Mouse (Mus musculus) liver, embryonic 13.5 days (tissue): Measurements from ENCODE around the gene Ppm1n. TPM values are rescaled to one million over a fixed set of nuclear protein-coding genes. Genes with fewer than 3 reads are reported as not detected.

Source experiments
- ATAC-seq: fragments of 200-750 bp; cut with Nextera tagmentation; 2 replicates; pipeline ENCODE4 v1.8.0; 2017; ENCODE audit warnings: low read depth, mild to moderate bottlenecking, moderate number of reproducible peaks, moderate library complexity
- DNase-seq: peaks from one replicate; pipeline ENCODE4 v3.0.0; 2022
- H3K27ac ChIP-seq: fragments of 300-500 bp; sonication (generic); 2 replicates; pipeline ENCODE4 v1.5.1; 2015; ENCODE audit warnings: moderate library complexity, mild to moderate bottlenecking, inconsistent platforms
- H3K27me3 ChIP-seq: fragments of 300-500 bp; sonication (generic); 2 replicates; pipeline ENCODE4 v1.6.1; 2015; ENCODE audit warnings: mild to moderate bottlenecking, inconsistent platforms
- H3K36me3 ChIP-seq: fragments of 300-500 bp; sonication (generic); 2 replicates; pipeline ENCODE4 v1.6.1; 2015; ENCODE audit warnings: mild to moderate bottlenecking, inconsistent platforms
- H3K4me1 ChIP-seq: fragments of 300-500 bp; sonication (generic); replicated peaks from 2 replicates; pipeline ENCODE4 v1.6.1; 2015; ENCODE audit warnings: inconsistent platforms
- H3K4me2 ChIP-seq: fragments of 300-500 bp; sonication (generic); 2 replicates; pipeline ENCODE4 v1.6.1; 2015; ENCODE audit warnings: inconsistent platforms, mild to moderate bottlenecking, moderate library complexity
- H3K4me3 ChIP-seq: fragments of 300-500 bp; sonication (generic); replicated peaks from 2 replicates; pipeline ENCODE4 v1.5.1; 2015; ENCODE audit warnings: mild to moderate bottlenecking, inconsistent platforms
- H3K9ac ChIP-seq: fragments of 300-500 bp; sonication (generic); 2 replicates; pipeline ENCODE4 v1.6.1; 2015; ENCODE audit warnings: mild to moderate bottlenecking, inconsistent platforms
- H3K9me3 ChIP-seq: fragments of 300-500 bp; sonication (generic); replicated peaks from 2 replicates; pipeline ENCODE4 v1.6.1; 2016; ENCODE audit warnings: inconsistent platforms
- WGBS: fragments of 180-500 bp; shearing (Covaris S2); methylation state at CpG from one replicate; pipeline ENCODE4 v1.1.7; 2015; ENCODE audit not compliant: insufficient replicate concordance; 5-methylcytosine and 5-hydroxymethylcytosine counted together
- polyA plus RNA-seq: library from polyadenylated mRNA; unstranded; fragments of >200 nt; fragmentation: Nextera tagmentation; extraction: Ambion mirVana; gene quantifications from 2 replicates; pipeline ENCODE4 v1.2.1, GENCODE M21; 2015

Ppm1n gene
- polyA plus RNA-seq, 1 experiment from 2014 or later, result not detected

DNA sequence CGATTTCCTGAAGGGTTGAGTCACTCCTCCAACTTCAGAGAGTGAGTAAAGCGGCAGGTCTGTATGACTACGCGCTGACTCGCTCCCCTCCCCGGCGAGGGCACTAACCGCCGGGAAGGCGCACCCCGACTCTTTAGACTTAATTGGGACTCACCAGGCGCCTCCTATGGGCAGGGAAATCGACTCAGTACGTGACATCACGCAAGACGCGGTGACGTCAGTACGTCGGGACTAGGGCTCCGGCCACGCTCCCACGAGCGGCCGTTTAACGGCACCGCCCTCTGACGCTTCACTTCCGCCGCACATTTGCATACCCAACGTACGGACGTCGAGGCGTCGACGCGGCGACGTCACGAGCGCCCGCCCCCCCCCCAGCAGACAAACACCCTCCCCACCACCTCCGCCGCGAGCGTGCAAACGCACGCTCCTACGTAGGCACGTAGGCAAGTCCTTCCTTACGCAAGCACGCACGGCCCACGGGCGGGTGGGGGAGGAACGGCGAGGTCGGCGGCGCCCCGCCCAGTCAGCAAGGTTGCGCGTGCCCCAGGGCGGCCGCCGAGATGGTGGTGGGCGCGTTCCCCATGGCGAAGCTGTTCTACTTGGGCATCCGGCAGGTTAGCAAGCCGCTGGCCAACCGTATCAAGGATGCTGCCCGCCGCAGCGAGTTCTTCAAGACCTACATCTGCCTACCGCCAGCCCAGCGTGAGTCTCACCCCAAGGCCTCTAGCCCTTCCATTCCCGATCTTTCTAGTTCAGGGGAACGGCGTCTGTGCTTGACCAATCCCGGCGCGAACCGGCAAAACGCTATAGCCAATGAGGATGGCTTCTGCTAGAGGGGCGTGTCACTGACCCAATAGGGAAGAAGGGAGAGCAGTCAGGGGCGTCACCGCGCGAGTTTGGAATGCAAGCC is 51.7 kb downstream of the Ppm1n start, which contains the start of gene Opa3:
Gene Opa3, plus strand, starts transcription at position 452 of the 910 bp plus-strand sequence.
- H3K4me1 ChIP-seq, result peaks cover 74% of the 10 kb centered on the region
- ATAC-seq (peak; percentile 84), DNase-seq (peak; percentile 99)
- no peaks in the 10 kb centered on the region for H3K27me3 ChIP-seq
- peak within 1 kb of the TSS; percentile 87 for H3K4me2 ChIP-seq
- H3K4me3 ChIP-seq, result peak within 1 kb of the TSS; percentile 76
- peak within 1 kb of the TSS; percentile 100 for H3K27ac ChIP-seq
- H3K9me3 ChIP-seq, result no peaks in the 10 kb centered on the region
- H3K9ac ChIP-seq, result peak within 1 kb of the TSS; percentile 90
- peaks cover 32% of the 10 kb centered on the region for H3K36me3 ChIP-seq
- under 1% methylated on average over 91 of the region's 91 CpGs for WGBS

DNA sequence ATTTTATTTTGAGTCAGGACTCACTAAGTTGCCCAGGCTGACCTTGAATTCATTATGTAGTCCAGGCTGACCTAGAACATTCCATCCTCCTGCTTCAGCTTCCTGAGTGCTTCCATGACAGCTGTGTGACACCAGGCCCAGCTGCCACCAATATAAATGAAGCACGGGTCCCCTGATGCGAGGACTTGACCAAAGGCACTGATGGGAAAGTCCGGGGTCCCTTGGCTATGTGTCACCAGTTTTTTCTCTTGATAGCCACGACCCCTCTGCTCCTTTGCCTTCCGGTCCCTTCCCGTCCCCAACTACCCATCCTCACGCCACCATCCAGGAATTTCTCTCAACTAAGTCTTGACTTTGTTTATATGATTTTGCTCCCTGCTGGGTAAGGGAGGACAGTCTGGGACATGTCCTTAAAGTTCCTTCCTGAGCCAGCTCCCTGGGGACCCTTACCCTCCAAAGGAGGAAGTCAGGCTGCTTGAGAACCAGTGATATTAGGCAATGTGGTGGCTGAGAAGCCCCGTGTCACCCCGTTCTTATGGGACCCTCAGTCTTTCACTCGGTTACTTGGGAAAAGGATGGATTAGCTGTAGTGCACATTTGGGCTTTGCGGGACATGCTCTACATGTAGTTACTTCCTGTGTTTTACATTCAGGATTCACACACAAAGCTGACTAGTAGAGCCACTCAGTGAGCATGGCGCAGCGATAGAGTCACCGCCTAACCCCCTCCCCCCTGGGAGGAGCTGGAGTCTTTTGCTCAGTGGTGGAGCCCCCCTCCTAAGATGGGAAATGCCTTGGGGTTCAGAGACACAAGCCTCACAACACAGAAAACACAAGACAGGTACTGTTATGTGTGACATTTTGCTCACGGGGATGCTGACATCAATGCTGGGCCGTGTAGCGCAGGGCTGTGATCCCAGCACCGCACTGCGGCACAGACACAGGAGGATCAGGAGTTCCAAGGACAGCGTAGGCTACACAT is 52.8 kb downstream of the Ppm1n start:
- 12% methylated on average over 20 of the region's 20 CpGs for WGBS
- peak overlapping the region; percentile 100 for H3K27ac ChIP-seq
- peaks cover 72% of the 10 kb centered on the region for H3K4me1 ChIP-seq
- H3K36me3 ChIP-seq, result peaks cover 26% of the 10 kb centered on the region
- ATAC-seq (peak; percentile 6; the same call in 1 of the 2 replicates), DNase-seq (no peak)
- H3K9me3 ChIP-seq, result no peaks in the 10 kb centered on the region
- H3K4me3 ChIP-seq, result peak overlapping the region; percentile 76
- H3K9ac ChIP-seq, result peak overlapping the region; percentile 90
- peak overlapping the region; percentile 87 for H3K4me2 ChIP-seq
- no peaks in the 10 kb centered on the region for H3K27me3 ChIP-seq

Other genes with a start within 250 kb of the Ppm1n start
- not detected in 2 replicates for gene Rsph6a, start 225.4 kb downstream of the Ppm1n start, polyA plus RNA-seq
- gene Dmwd, start 203.8 kb downstream of the Ppm1n start, polyA plus RNA-seq, result 3.2 and 4.2 TPM in 2 replicates
- gene Dmpk, start 196.2 kb downstream of the Ppm1n start, polyA plus RNA-seq, result 8.5 and 10.1 TPM in 2 replicates
- 0.67 and 0.82 TPM in 2 replicates for gene Six5, start 185.5 kb downstream of the Ppm1n start, polyA plus RNA-seq
- gene Gm4969, start 161.7 kb downstream of the Ppm1n start, polyA plus RNA-seq, result 0.17 and 0.30 TPM in 2 replicates
- 5.6 and 6.4 TPM in 2 replicates for gene Fbxo46, start 160.2 kb downstream of the Ppm1n start, polyA plus RNA-seq
- gene Qpctl, start 130.8 kb downstream of the Ppm1n start, polyA plus RNA-seq, result 4.0 and 4.3 TPM in 2 replicates
- gene Snrpd2, start 130.3 kb downstream of the Ppm1n start, polyA plus RNA-seq, result 85.9 and 89.4 TPM in 2 replicates
- gene Gipr, start 113.9 kb downstream of the Ppm1n start, polyA plus RNA-seq, result 0.17 and 0.28 TPM in 2 replicates
- 3.6 and 4.4 TPM in 2 replicates for gene Eml2, start 103.6 kb downstream of the Ppm1n start, polyA plus RNA-seq
- 0.31 and 0.48 TPM in 2 replicates for gene Gpr4, start 67.5 kb downstream of the Ppm1n start, polyA plus RNA-seq
- gene Opa3, start 51.7 kb downstream of the Ppm1n start, polyA plus RNA-seq, result 17.3 and 18.8 TPM in 2 replicates
- 45.6 and 46.7 TPM in 2 replicates for gene Vasp, start 8.2 kb downstream of the Ppm1n start, polyA plus RNA-seq
- 4.0 and 4.1 TPM in 2 replicates for gene Rtn2, start 2.6 kb upstream of the Ppm1n start, polyA plus RNA-seq
- 0.03 TPM in 1 of 2 replicates, not detected in the other for gene Fosb, start 30.0 kb upstream of the Ppm1n start, polyA plus RNA-seq
- 19.1 and 21.0 TPM in 2 replicates for gene Ercc1, start 64.7 kb upstream of the Ppm1n start, polyA plus RNA-seq
- gene Cd3eap, start 79.4 kb upstream of the Ppm1n start, polyA plus RNA-seq, result 15.0 and 16.3 TPM in 2 replicates
- gene Ppp1r13l, start 79.7 kb upstream of the Ppm1n start, polyA plus RNA-seq, result 1.1 and 1.2 TPM in 2 replicates
- 8.6 and 9.9 TPM in 2 replicates for gene Ercc2, start 101.9 kb upstream of the Ppm1n start, polyA plus RNA-seq
- 0.31 and 0.70 TPM in 2 replicates for gene Klc3, start 124.0 kb upstream of the Ppm1n start, polyA plus RNA-seq
- 0.82 and 1.6 TPM in 2 replicates for gene Ckm, start 124.7 kb upstream of the Ppm1n start, polyA plus RNA-seq
- gene Mark4, start 178.8 kb upstream of the Ppm1n start, polyA plus RNA-seq, result 1.3 and 1.6 TPM in 2 replicates
- 0.83 and 1.0 TPM in 2 replicates for gene Exoc3l2, start 183.3 kb upstream of the Ppm1n start, polyA plus RNA-seq
- gene Bloc1s3, start 228.3 kb upstream of the Ppm1n start, polyA plus RNA-seq, result 1.3 TPM in 2 replicates
- 39.5 and 45.2 TPM in 2 replicates for gene Trappc6a, start 228.3 kb upstream of the Ppm1n start, polyA plus RNA-seq
- gene Nkpd1, start 237.8 kb upstream of the Ppm1n start, polyA plus RNA-seq, result not detected in 2 replicates